Mouse (Mus musculus) bone marrow macrophage, adult 2 months (primary cell): ENCODE data around the gene Mapkapk3.

Source experiments
- CTCF ChIP-seq: IDR thresholded peaks from 2 replicates; pipeline ENCODE4 v1.5.1; 2012; ENCODE audit warnings: low read depth, mild to moderate bottlenecking, low read length, moderate library complexity
- POLR2A ChIP-seq: IDR thresholded peaks from 2 replicates; pipeline ENCODE4 v1.6.1; 2012; ENCODE audit warnings: mild to moderate bottlenecking, low read depth, low read length, borderline replicate concordance

GRCm38 (mm10) chr9:107307886-107308285, 18.2 kb upstream of the Mapkapk3 start:
- no peak for TF ChIP-seq POLR2A
- TF ChIP-seq CTCF = no peak
